Comparison of ENCODE assay signal across 8 mouse cellular contexts in genomic region chrX:61653077-61653476, GRCm38 (mm10). TPM values are rescaled to one million over a fixed set of nuclear protein-coding genes. Genes with fewer than 3 reads are reported as not detected.
DNase-seq lines count a peak whose midpoint lies in the region; ATAC-seq lines count a peak whose summit lies in the region.

No protein-coding gene starts in this region.

- no peaks in the 10 kb centered on the region for H3K4me1 ChIP-seq in midbrain, embryonic 16.5 days (ENCODE audit: control insufficient read depth, insufficient read depth, low read length)

- no peaks in the 10 kb centered on the region for H3K36me3 ChIP-seq in midbrain, embryonic 16.5 days (ENCODE audit: control insufficient read depth, insufficient read depth, low read length)

- H3K27ac ChIP-seq in midbrain, embryonic 16.5 days (ENCODE audit: low read length) = no peak overlapping the region

- peak; percentile 0 to 1 for DNase-seq in kidney, postnatal 36 days
- no peak for DNase-seq in kidney, adult 18-20 months
- DNase-seq in ES-CJ7 (ENCODE audit: low read depth, low spot score) (peak; percentile 51), MN1 (ENCODE audit: low spot score) (no peak)
- peak; percentile 77 for DNase-seq in brain, adult 2 months (ENCODE audit: low read depth, low spot score)
- peak; percentile 3 to 63 for DNase-seq in frontal cortex, adult 2 months (ENCODE audit: extremely low spot score in 1 of 2, low spot score in 1 of 2)
- no peak for DNase-seq in T-cell, adult 2 months (ENCODE audit: low spot score)

- no peak overlapping the region for H3K9ac ChIP-seq in midbrain, embryonic 16.5 days (ENCODE audit: low read depth, low read length)

- H3K27me3 ChIP-seq in midbrain, embryonic 16.5 days (ENCODE audit: control insufficient read depth, insufficient read depth, low read depth, low read length) = no peaks in the 10 kb centered on the region

- ATAC-seq in midbrain, embryonic 16.5 days = no peak

- H3K9me3 ChIP-seq in midbrain, embryonic 16.5 days (replicated peaks; ENCODE audit: control insufficient read depth, low read length, poor library complexity, severe bottlenecking) = no peaks in the 10 kb centered on the region

- no peak overlapping the region for H3K4me3 ChIP-seq in midbrain, embryonic 16.5 days (ENCODE audit: low read depth, low read length)

- no peak overlapping the region for H3K4me2 ChIP-seq in midbrain, embryonic 16.5 days (ENCODE audit: low read length)

- 44% methylated on average over 3 of the region's 3 CpGs for WGBS in midbrain, embryonic 16.5 days

RNA-seq across cellular contexts. Expression of gene Ldoc1, which starts 56.2 kb away (rescaled TPM):
- 1.4 and 3.4 TPM in 2 replicates for polyA plus RNA-seq in frontal cortex, adult 2 months (2012; rRNA removed)
- 6.6 and 8.0 TPM in 2 replicates for polyA plus RNA-seq in midbrain, embryonic 16.5 days (2015; fragmentation: Nextera tagmentation; extraction: Ambion mirVana)

Comparison
In these comparisons a context has a peak if more than half of its experiments do, and no peak if none do; other contexts are left out.
1. DNase-seq: peak in kidney, postnatal 36 days (2 of 2), ES-CJ7 (single experiment), brain, adult 2 months (single experiment) and frontal cortex, adult 2 months (2 of 2); none in kidney, adult 18-20 months (single experiment), T-cell, adult 2 months (single experiment) and MN1 (single experiment).